Mouse (Mus musculus) central nervous system, embryonic 14 days (tissue): ENCODE measurements around the gene Gm5431. TPM values are rescaled to one million over a fixed set of nuclear protein-coding genes. Genes with fewer than 3 reads are reported as not detected.

ENCODE experiments used
- polyA plus RNA-seq: library from polyadenylated mRNA; depleted of rRNA; stranded (reverse); fragments of >200 nt; gene quantifications from 2 replicates; pipeline ENCODE4 v1.2.3, GENCODE M21; 2012; rRNA removed

Gm5431 gene
- polyA plus RNA-seq: 0.18 and 0.22 TPM in 2 replicates

GRCm38 (mm10) chr11:48902021-48902420 lies at the start of gene Gm5431:
Gm5431 (minus strand) TSS chr11:48902214.

GRCm38 (mm10) chr11:48946090-48946489 lies 44.1 kb upstream of the Gm5431 start, which contains the start of gene Psme2b:
Psme2b (minus strand) TSS chr11:48946190.

GRCm38 (mm10) chr11:48871201-48871772 lies 30.7 kb downstream of the Gm5431 start, which contains the start of gene Irgm1:
Irgm1 (minus strand) TSS chr11:48871683.

Other genes with a start within 250 kb of the Gm5431 start
- 1,456 and 1,471 TPM in 2 replicates for gene Rack1, start 101.9 kb downstream of the Gm5431 start, polyA plus RNA-seq
- gene Trim41, start 84.9 kb downstream of the Gm5431 start, polyA plus RNA-seq: 44.5 and 49.2 TPM in 2 replicates
- gene Trim7, start 76.1 kb downstream of the Gm5431 start, polyA plus RNA-seq: 2.5 and 2.8 TPM in 2 replicates
- 35.7 and 42.7 TPM in 2 replicates for gene Gm12184, start 75.6 kb downstream of the Gm5431 start, polyA plus RNA-seq
- 4.1 and 6.1 TPM in 2 replicates for gene Irgm1, start 30.5 kb downstream of the Gm5431 start, polyA plus RNA-seq
- 0.60 and 0.89 TPM in 2 replicates for gene Psme2b, start 44.0 kb upstream of the Gm5431 start, polyA plus RNA-seq
- 0.11 and 0.24 TPM in 2 replicates for gene Olfr56, start 76.7 kb upstream of the Gm5431 start, polyA plus RNA-seq
- gene 9930111J21Rik1, start 77.2 kb upstream of the Gm5431 start, polyA plus RNA-seq: 0.11 and 0.23 TPM in 2 replicates
- gene Gm12185, start 90.0 kb upstream of the Gm5431 start, polyA plus RNA-seq: 0.04 and 0.06 TPM in 2 replicates
- 0.32 and 0.76 TPM in 2 replicates for gene Tgtp1, start 92.0 kb upstream of the Gm5431 start, polyA plus RNA-seq
- gene 9930111J21Rik2, start 149.0 kb upstream of the Gm5431 start, polyA plus RNA-seq: 0.28 and 0.37 TPM in 2 replicates
- 0.32 and 1.3 TPM in 2 replicates for gene Tgtp2, start 162.0 kb upstream of the Gm5431 start, polyA plus RNA-seq
- 1.8 and 2.6 TPM in 2 replicates for gene Ifi47, start 174.4 kb upstream of the Gm5431 start, polyA plus RNA-seq
- gene Olfr1396, start 212.7 kb upstream of the Gm5431 start, polyA plus RNA-seq: 0.06 TPM in 1 of 2 replicates, not detected in the other
- not detected in 2 replicates for gene Olfr1395, start 240.1 kb upstream of the Gm5431 start, polyA plus RNA-seq